Mouse (Mus musculus): Measurements from ENCODE around the gene Gm17655. TPM values are rescaled to one million over a fixed set of nuclear protein-coding genes. Genes with fewer than 3 reads are reported as not detected.

Gm17655 gene
- polyA plus RNA-seq, 1 experiment from 2014 or later, result 7.4 TPM

GRCm38 (mm10) chr5:110101716-110102347 lies 29.5 kb upstream of the Gm17655 start:
- Histone ChIP-seq H3K27me3 (peaks cover 6% of the 10 kb centered on the region), H3K4me3 (peak overlapping the region; percentile 37), H3K4me1 (replicated peaks) (peaks cover 33% of the 10 kb centered on the region), H3K4me2 (peak overlapping the region; percentile 63), H3K9ac (peak overlapping the region; percentile 61), H3K9me3 (no peaks in the 10 kb centered on the region), H3K36me3 (peaks cover 44% of the 10 kb centered on the region), H3K27ac (no peak overlapping the region)
- ATAC-seq (ENCODE audit: low FRiP score), result peak; percentile 47
- 24% methylated on average over 34 of the region's 34 CpGs for whole genome bisulfite sequencing

- H3K27me3 ChIP-seq, result peaks cover 6% of the 10 kb centered on the region
- H3K36me3 ChIP-seq, result peaks cover 40% of the 10 kb centered on the region
- peak overlapping the region; percentile 37 for H3K4me3 ChIP-seq
- H3K9me3 ChIP-seq, result no peaks in the 10 kb centered on the region
- H3K4me1 ChIP-seq (replicated peaks), result peaks cover 25% of the 10 kb centered on the region
- ATAC-seq (ENCODE audit: low FRiP score), result peak; percentile 29
- H3K27ac ChIP-seq, result no peak overlapping the region
- H3K9ac ChIP-seq, result peak overlapping the region; percentile 61
- H3K4me2 ChIP-seq, result peak overlapping the region; percentile 63
- WGBS, result under 1% methylated on average over 35 of the region's 37 CpGs
Measured at GRCm38 (mm10) chr5:110100921-110101631, 28.8 kb upstream of the Gm17655 start.

GRCm38 (mm10) chr5:110099656-110100580 lies 27.6 kb upstream of the Gm17655 start, which contains the start of gene Plcxd1:
Gene Plcxd1 (plus strand): TSS chr5:110099969.
- Histone ChIP-seq H3K27me3 (peaks cover 6% of the 10 kb centered on the region), H3K9me3 (no peaks in the 10 kb centered on the region), H3K27ac (no peak within 1 kb of the TSS), H3K4me1 (replicated peaks) (peaks cover 23% of the 10 kb centered on the region), H3K9ac (peak within 1 kb of the TSS; percentile 61), H3K36me3 (peaks cover 28% of the 10 kb centered on the region), H3K4me3 (peak within 1 kb of the TSS; percentile 37; the same call in 1 of the 2 replicates), H3K4me2 (peak within 1 kb of the TSS; percentile 63)
- 5% methylated on average over 25 of the region's 25 CpGs for WGBS
- peak; percentile 8; the same call in 1 of the 2 replicates for ATAC-seq (ENCODE audit: low FRiP score)

GRCm38 (mm10) chr5:110098991-110099477 lies 26.7 kb upstream of the Gm17655 start:
- peaks cover 28% of the 10 kb centered on the region for H3K4me1 ChIP-seq (replicated peaks)
- H3K27me3 ChIP-seq, result peaks cover 6% of the 10 kb centered on the region
- H3K9me3 ChIP-seq, result no peaks in the 10 kb centered on the region
- no peak overlapping the region for H3K4me2 ChIP-seq
- H3K4me3 ChIP-seq, result no peak overlapping the region
- peaks cover 19% of the 10 kb centered on the region for H3K36me3 ChIP-seq
- H3K9ac ChIP-seq, result no peak overlapping the region
- ATAC-seq (ENCODE audit: low FRiP score), result no peak
- 26% methylated on average over 1 of the region's 1 CpGs for WGBS
- H3K27ac ChIP-seq, result no peak overlapping the region

GRCm38 (mm10) chr5:110094847-110095213 lies 22.5 kb upstream of the Gm17655 start:
- Histone ChIP-seq H3K4me1 (replicated peaks) (peaks cover 8% of the 10 kb centered on the region; the same call in 1 of the 2 replicates), H3K9ac (peak overlapping the region; percentile 66), H3K4me2 (peak overlapping the region; percentile 70), H3K9me3 (no peaks in the 10 kb centered on the region), H3K27me3 (no peaks in the 10 kb centered on the region; the same call in 1 of the 2 replicates), H3K27ac (peak overlapping the region; percentile 55; the same call in 1 of the 2 replicates), H3K36me3 (no peaks in the 10 kb centered on the region), H3K4me3 (peak overlapping the region; percentile 50)
- 6% methylated on average over 4 of the region's 4 CpGs for WGBS
- peak; percentile 19; the same call in 1 of the 2 replicates for ATAC-seq (ENCODE audit: low FRiP score)

- 1% methylated on average over 24 of the region's 25 CpGs for WGBS
- ATAC-seq (ENCODE audit: low FRiP score), result peak; percentile 97
Measured at GRCm38 (mm10) chr5:110094030-110094846, 21.9 kb upstream of the Gm17655 start, which contains the start of gene Gm35315. Gene Gm35315 (minus strand): TSS chr5:110094420.

GRCm38 (mm10) chr5:110091546-110091945 lies 19.2 kb upstream of the Gm17655 start:
- no peak overlapping the region for H3K9ac ChIP-seq
- peaks cover 8% of the 10 kb centered on the region; the same call in 1 of the 2 replicates for H3K4me1 ChIP-seq (replicated peaks)
- ATAC-seq (ENCODE audit: low FRiP score), result no peak
- 78% methylated on average over 2 of the region's 2 CpGs for WGBS
- no peak overlapping the region for H3K4me3 ChIP-seq
- no peaks in the 10 kb centered on the region for H3K9me3 ChIP-seq
- H3K4me2 ChIP-seq, result no peak overlapping the region
- no peaks in the 10 kb centered on the region for H3K27me3 ChIP-seq
- H3K27ac ChIP-seq, result no peak overlapping the region
- H3K36me3 ChIP-seq, result no peaks in the 10 kb centered on the region

More at GRCm38 (mm10) chr5:110094030-110094846, 21.9 kb upstream of the Gm17655 start, which contains the start of gene Gm35315:
- Histone ChIP-seq H3K4me1 (replicated peaks) (peaks cover 8% of the 10 kb centered on the region; the same call in 1 of the 2 replicates), H3K27ac (peak within 1 kb of the TSS; percentile 67), H3K36me3 (no peaks in the 10 kb centered on the region), H3K4me3 (peak within 1 kb of the TSS; percentile 50), H3K27me3 (no peaks in the 10 kb centered on the region; the same call in 1 of the 2 replicates), H3K9me3 (no peaks in the 10 kb centered on the region), H3K4me2 (peak within 1 kb of the TSS; percentile 70), H3K9ac (peak within 1 kb of the TSS; percentile 68)

GRCm38 (mm10) chr5:110086161-110086866 lies 14.0 kb upstream of the Gm17655 start:
- 38% methylated on average over 14 of the region's 14 CpGs for WGBS
- no peak overlapping the region for H3K4me3 ChIP-seq

GRCm38 (mm10) chr5:110082961-110083360 lies 10.6 kb upstream of the Gm17655 start:
- H3K4me1 ChIP-seq (replicated peaks), result no peaks in the 10 kb centered on the region
- no peaks in the 10 kb centered on the region for H3K27me3 ChIP-seq
- no peak overlapping the region for H3K4me3 ChIP-seq
- WGBS, result 87% methylated on average over 4 of the region's 4 CpGs
- peaks cover 27% of the 10 kb centered on the region for H3K9me3 ChIP-seq
- no peak overlapping the region for H3K4me2 ChIP-seq
- H3K9ac ChIP-seq, result no peak overlapping the region
- H3K27ac ChIP-seq, result no peak overlapping the region
- peaks cover 8% of the 10 kb centered on the region; the same call in 1 of the 2 replicates for H3K36me3 ChIP-seq
- ATAC-seq (ENCODE audit: low FRiP score), result no peak

More at GRCm38 (mm10) chr5:110086161-110086866, 14.0 kb upstream of the Gm17655 start:
- H3K27me3 ChIP-seq, result no peaks in the 10 kb centered on the region
- H3K4me1 ChIP-seq (replicated peaks), result no peaks in the 10 kb centered on the region
- H3K27ac ChIP-seq, result no peak overlapping the region
- no peak for ATAC-seq (ENCODE audit: low FRiP score)
- H3K9me3 ChIP-seq, result peaks cover 4% of the 10 kb centered on the region; the same call in 1 of the 2 replicates
- no peaks in the 10 kb centered on the region for H3K36me3 ChIP-seq
- H3K9ac ChIP-seq, result no peak overlapping the region
- H3K4me2 ChIP-seq, result no peak overlapping the region

- Histone ChIP-seq H3K4me2 (peak overlapping the region; percentile 58), H3K36me3 (no peaks in the 10 kb centered on the region), H3K27me3 (no peaks in the 10 kb centered on the region), H3K4me1 (replicated peaks) (no peaks in the 10 kb centered on the region), H3K9me3 (0 out of 2 replicates have a peak, but pooled peaks cover 8% of the 10 kb centered on the region), H3K4me3 (peak overlapping the region; percentile 55), H3K27ac (peak overlapping the region; percentile 55), H3K9ac (peak overlapping the region; percentile 69)
- ATAC-seq (ENCODE audit: low FRiP score), result peak; percentile 99
- WGBS, result 2% methylated on average over 19 of the region's 19 CpGs
Measured at GRCm38 (mm10) chr5:110057637-110058408, 14.5 kb downstream of the Gm17655 start.
